ENCODE assay signal across 41 mouse cellular contexts in the genomic region with DNA sequence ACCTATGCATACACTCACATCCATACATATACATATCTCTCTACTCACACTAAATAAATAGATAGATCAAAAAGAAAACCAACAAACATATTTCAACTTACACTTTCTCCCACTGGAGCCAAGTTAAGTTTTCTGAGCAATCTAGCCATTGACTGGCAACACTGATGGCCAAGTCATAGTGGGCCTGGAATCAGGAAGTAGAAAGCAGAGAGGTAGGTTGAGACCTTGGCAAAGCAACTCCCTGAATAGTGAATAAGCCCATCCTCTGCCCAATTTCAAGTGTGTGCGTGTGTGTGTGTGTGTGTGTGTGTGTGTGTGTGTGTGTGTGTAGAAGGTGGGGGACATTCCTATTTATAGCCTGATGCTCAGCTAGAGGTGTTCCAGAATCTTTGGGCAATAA. TPM values are rescaled to one million over a fixed set of nuclear protein-coding genes. Genes with fewer than 3 reads are reported as not detected.
DNase-seq lines count a peak whose midpoint lies in the region; ATAC-seq and TF ChIP-seq lines count a peak whose summit lies in the region.
"Had no signal": no experiment of that assay in that cellular context is flagged by ENCODE, and none has a peak within 500 bp of the region (broad histone marks: within the 10 kb centered on the region; RNA-seq: fewer than 3 reads in every experiment).

A gene (minus strand): TSS at position 121 of the 400 bp plus-strand sequence.

- H3K4me3 ChIP-seq in liver, adult 2 months (ENCODE audit: insufficient read depth, low read depth, low read length) = no peak within 1 kb of the TSS
- no peak within 1 kb of the TSS for H3K4me3 ChIP-seq in liver, embryonic 11.5 days (ENCODE audit: low read depth, low read length)
- H3K4me3 ChIP-seq in intestine, embryonic 15.5 days (replicated peaks) = no peak within 1 kb of the TSS
- H3K4me3 ChIP-seq in stomach, embryonic 15.5 days (replicated peaks) = no peak within 1 kb of the TSS
- H3K4me3 ChIP-seq: embryonic facial prominence, embryonic 10.5 days; embryonic facial prominence, embryonic 15.5 days; forebrain, embryonic 12.5 days; heart, embryonic 13.5 days; kidney, embryonic 15.5 days; liver, embryonic 15.5 days; myocyte; neural tube, embryonic 12.5 days had no signal

- no peaks in the 10 kb centered on the region for H3K27me3 ChIP-seq in liver, adult 2 months (ENCODE audit: control insufficient read depth, insufficient read depth, low read length)
- H3K27me3 ChIP-seq in liver, embryonic 11.5 days (replicated peaks; ENCODE audit: control insufficient read depth, insufficient read depth, low read length) = no peaks in the 10 kb centered on the region
- H3K27me3 ChIP-seq in intestine, embryonic 15.5 days (replicated peaks) = no peaks in the 10 kb centered on the region
- no peaks in the 10 kb centered on the region for H3K27me3 ChIP-seq in stomach, embryonic 15.5 days (replicated peaks)
- H3K27me3 ChIP-seq: embryonic facial prominence, embryonic 15.5 days; forebrain, embryonic 12.5 days; heart, embryonic 13.5 days; kidney, embryonic 15.5 days; liver, embryonic 15.5 days; neural tube, embryonic 12.5 days; Patski had no signal

- TF ChIP-seq POLR2A in liver, adult 2 months (IDR thresholded peaks at IDR 0.05; ENCODE audit: extremely low read depth, insufficient read depth, low read length) = no peak

- H3K27ac ChIP-seq in liver, adult 2 months (replicated peaks; ENCODE audit: insufficient read depth, low read depth, low read length) = peak within 1 kb of the TSS; percentile 23; the same call in 1 of the 2 replicates
- no peak within 1 kb of the TSS for H3K27ac ChIP-seq in liver, embryonic 11.5 days (ENCODE audit: low read depth, low read length)
- H3K27ac ChIP-seq in intestine, embryonic 15.5 days = peak within 1 kb of the TSS; percentile 83
- H3K27ac ChIP-seq in stomach, embryonic 15.5 days = peak within 1 kb of the TSS; percentile 71; the same call in 1 of the 2 replicates
- H3K27ac ChIP-seq: embryonic facial prominence, embryonic 10.5 days; embryonic facial prominence, embryonic 15.5 days; forebrain, embryonic 12.5 days; heart, embryonic 13.5 days; hindbrain, embryonic 14.5 days; liver, embryonic 15.5 days; neural tube, embryonic 12.5 days had no signal

- no peaks in the 10 kb centered on the region for H3K36me3 ChIP-seq in liver, adult 2 months (ENCODE audit: control insufficient read depth, insufficient read depth, low read length)
- no peaks in the 10 kb centered on the region for H3K36me3 ChIP-seq in liver, embryonic 11.5 days (ENCODE audit: control insufficient read depth, insufficient read depth, low read length)
- H3K36me3 ChIP-seq in intestine, embryonic 15.5 days = no peaks in the 10 kb centered on the region
- no peaks in the 10 kb centered on the region for H3K36me3 ChIP-seq in stomach, embryonic 15.5 days
- H3K36me3 ChIP-seq: embryonic facial prominence, embryonic 10.5 days; embryonic facial prominence, embryonic 15.5 days; forebrain, embryonic 12.5 days; G1E; heart, embryonic 13.5 days; kidney, embryonic 15.5 days; liver, embryonic 15.5 days; neural tube, embryonic 12.5 days had no signal

- DNase-seq in liver, adult 2 months (ENCODE audit: extremely low read depth, low read depth, low spot score) = no peak
- no peak for DNase-seq in liver, embryonic 11.5 days (ENCODE audit: low spot score)
- DNase-seq in lung, postnatal 25 days (ENCODE audit: low spot score) = no peak
- no peak for DNase-seq in spleen, postnatal 4 days (ENCODE audit: low spot score in 2 of 2)
- no peak for DNase-seq in thymus, postnatal 0 days (ENCODE audit: low spot score)
- DNase-seq: adrenal gland, postnatal 10 days; B cell, adult 2 months; cerebellum, adult 8-10 months; cerebellum, postnatal 25 days; forebrain, postnatal 0 days; gastrocnemius, postnatal 25 days; heart, postnatal 10 days; layer of hippocampus, postnatal 36 days; left cerebral cortex, postnatal 4 days; lung, embryonic 14.5 days; lung, postnatal 14 days; right cerebral cortex, adult 18-20 months; right cerebral cortex, postnatal 4 days; thymus, adult 2 months; thymus, postnatal 4 days had no signal

- no peaks in the 10 kb centered on the region for H3K79me2 ChIP-seq in liver, adult 2 months (ENCODE audit: control insufficient read depth, insufficient read depth, low read length)

- 85% methylated on average over 1 of the region's 1 CpGs for WGBS in liver, adult 2 months
- 76% methylated on average over 1 of the region's 1 CpGs for WGBS in liver, embryonic 11.5 days
- 94% methylated on average over 1 of the region's 1 CpGs for WGBS in intestine, embryonic 15.5 days
- 88% methylated on average over 1 of the region's 1 CpGs for WGBS in stomach, embryonic 15.5 days

- no peaks in the 10 kb centered on the region for H3K9me3 ChIP-seq in liver, embryonic 11.5 days (ENCODE audit: control insufficient read depth, low read length)
- no peaks in the 10 kb centered on the region for H3K9me3 ChIP-seq in intestine, embryonic 15.5 days
- H3K9me3 ChIP-seq in stomach, embryonic 15.5 days = no peaks in the 10 kb centered on the region
- H3K9me3 ChIP-seq: embryonic facial prominence, embryonic 10.5 days; embryonic facial prominence, embryonic 15.5 days; forebrain, embryonic 12.5 days; G1E; heart, embryonic 13.5 days; kidney, embryonic 15.5 days; liver, embryonic 15.5 days; neural tube, embryonic 12.5 days had no signal

- H3K4me2 ChIP-seq in liver, embryonic 11.5 days = no peak within 1 kb of the TSS
- 0 out of 2 replicates have a peak within 1 kb of the TSS, but pooled peaks have one; percentile 24 for H3K4me2 ChIP-seq in intestine, embryonic 15.5 days (replicated peaks)
- no peak within 1 kb of the TSS for H3K4me2 ChIP-seq in stomach, embryonic 15.5 days
- H3K4me2 ChIP-seq: embryonic facial prominence, embryonic 15.5 days; forebrain, embryonic 12.5 days; heart, embryonic 13.5 days; hindbrain, embryonic 14.5 days; kidney, embryonic 15.5 days; liver, embryonic 15.5 days; lung, embryonic 14.5 days; midbrain, embryonic 11.5 days; neural tube, embryonic 12.5 days had no signal

- ATAC-seq in liver, embryonic 11.5 days (replicated peaks; ENCODE audit: low FRiP score) = no peak
- no peak for ATAC-seq in intestine, embryonic 15.5 days
- no peak for ATAC-seq in stomach, embryonic 15.5 days (ENCODE audit: insufficient read depth, low FRiP score, low read depth)
- ATAC-seq: forebrain, postnatal 0 days; midbrain, embryonic 16.5 days; Patski had no signal

- no peak for TF ChIP-seq CTCF in liver, adult 2 months (IDR thresholded peaks at IDR 0.05; ENCODE audit: low read depth, low read length)

- peaks cover 13% of the 10 kb centered on the region for H3K4me1 ChIP-seq in liver, adult 2 months (ENCODE audit: control insufficient read depth, insufficient read depth, low read length)
- no peaks in the 10 kb centered on the region for H3K4me1 ChIP-seq in liver, embryonic 11.5 days (replicated peaks; ENCODE audit: control insufficient read depth, insufficient read depth, low read length)
- no peaks in the 10 kb centered on the region for H3K4me1 ChIP-seq in intestine, embryonic 15.5 days (replicated peaks)
- H3K4me1 ChIP-seq in stomach, embryonic 15.5 days = no peaks in the 10 kb centered on the region
- H3K4me1 ChIP-seq: embryonic facial prominence, embryonic 10.5 days; embryonic facial prominence, embryonic 15.5 days; liver, embryonic 15.5 days; neural tube, embryonic 12.5 days had no signal

- no peak within 1 kb of the TSS for H3K9ac ChIP-seq in liver, adult 2 months (ENCODE audit: low read depth, low read length)
- H3K9ac ChIP-seq in liver, embryonic 11.5 days (ENCODE audit: low read depth, low read length) = no peak within 1 kb of the TSS
- no peak within 1 kb of the TSS for H3K9ac ChIP-seq in intestine, embryonic 15.5 days
- no peak within 1 kb of the TSS for H3K9ac ChIP-seq in stomach, embryonic 15.5 days
- H3K9ac ChIP-seq: embryonic facial prominence, embryonic 15.5 days; forebrain, embryonic 12.5 days; forebrain, postnatal 0 days; heart, embryonic 13.5 days; hindbrain, embryonic 14.5 days; kidney, embryonic 15.5 days; liver, embryonic 15.5 days; lung, embryonic 14.5 days; neural tube, embryonic 12.5 days had no signal

RNA-seq across cellular contexts. Expression of the gene that starts here (rescaled TPM):
- total RNA-seq in liver, adult 2 months (2014; rRNA removed) = not detected in 2 replicates
- not detected in 2 replicates for polyA plus RNA-seq in liver, adult 2 months (2012; rRNA removed)
- not detected in 2 replicates for polyA plus RNA-seq in liver, embryonic 11.5 days (2014; fragmentation: Nextera tagmentation; extraction: Ambion mirVana)
- not detected in 2 replicates for polyA plus RNA-seq in intestine, embryonic 15.5 days (2015; fragmentation: Nextera tagmentation; extraction: Ambion mirVana)
- not detected in 2 replicates for polyA plus RNA-seq in stomach, embryonic 15.5 days (2015; fragmentation: Nextera tagmentation; extraction: Ambion mirVana)
- not detected in 2 replicates for polyA plus RNA-seq in thymus, postnatal 0 days (2015; fragmentation: Nextera tagmentation; extraction: Ambion mirVana)
- total RNA-seq: adrenal gland, postnatal 10 days; forebrain, postnatal 0 days; G1E; gastrocnemius, adult 18-20 months; gastrocnemius, postnatal 25 days; heart, adult 8-10 months; heart, postnatal 10 days; hematopoietic stem cell, adult 5-6 weeks; layer of hippocampus, postnatal 36 days; megakaryocyte, adult 5-6 weeks had no signal
- polyA plus RNA-seq: embryonic facial prominence, embryonic 10.5 days; embryonic facial prominence, embryonic 15.5 days; forebrain, embryonic 12.5 days; forebrain, postnatal 0 days; G1E; heart, embryonic 13.5 days; kidney, embryonic 15.5 days; large intestine, adult 2 months; limb, embryonic 14.5 days; liver, embryonic 15.5 days; lung, embryonic 14.5 days; midbrain, embryonic 11.5 days; midbrain, embryonic 16.5 days; myocyte; neural tube, embryonic 12.5 days; Patski; thymus, adult 2 months had no signal
